Mouse (Mus musculus): ENCODE results near the gene Irs2.

GRCm38 (mm10) chr8:10945939-10946740 lies 62.1 kb downstream of the Irs2 start:
- peak; percentile 39; the same call in 1 of the 2 replicates for TF ChIP-seq POLR2A (IDR thresholded peaks at IDR 0.05; ENCODE audit: low read depth, low read length)
- TF ChIP-seq CTCF (IDR thresholded peaks at IDR 0.05; ENCODE audit: extremely low read depth, insufficient read length, insufficient replicate concordance, low read depth, low read length), result no peak

Measured in small intestine, adult 2 months (tissue).